Mouse (Mus musculus) right cerebral cortex, postnatal 10 days (tissue): Measurements from ENCODE around the gene Churc1.
"Not testable (repeated sequence)": the region's sequence is repeated elsewhere in the genome, so short reads cannot be mapped to it uniquely, and the experiment has no call there.

Experiments
- DNase-seq, 2 experiments: peaks; one replicate each; pipeline ENCODE4 v3.0.0; 2021; ENCODE audit warnings: low spot score in 2 of 2

Gene Churc1

DNA sequence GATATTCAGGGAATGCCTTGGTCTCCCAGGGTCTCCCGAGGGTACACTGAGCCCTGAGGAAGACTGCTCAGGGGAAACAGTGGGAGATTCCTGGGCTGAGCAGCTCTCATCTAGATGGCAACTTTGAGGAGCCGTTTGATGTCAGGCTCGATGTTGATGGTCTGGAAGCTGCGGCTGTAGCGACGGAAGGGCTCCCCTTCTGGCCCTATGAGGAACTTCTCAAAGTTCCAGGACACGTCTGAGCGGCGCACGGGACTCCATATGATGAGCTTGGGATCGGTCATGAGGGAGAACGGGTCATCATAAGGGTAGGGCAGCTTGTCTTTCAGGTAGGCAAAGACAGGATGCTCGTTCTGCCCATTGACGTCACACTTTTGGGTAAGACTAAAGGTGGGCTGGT, 27.2 kb downstream of the Churc1 start:
- not testable (repeated sequence) for DNase-seq

DNA sequence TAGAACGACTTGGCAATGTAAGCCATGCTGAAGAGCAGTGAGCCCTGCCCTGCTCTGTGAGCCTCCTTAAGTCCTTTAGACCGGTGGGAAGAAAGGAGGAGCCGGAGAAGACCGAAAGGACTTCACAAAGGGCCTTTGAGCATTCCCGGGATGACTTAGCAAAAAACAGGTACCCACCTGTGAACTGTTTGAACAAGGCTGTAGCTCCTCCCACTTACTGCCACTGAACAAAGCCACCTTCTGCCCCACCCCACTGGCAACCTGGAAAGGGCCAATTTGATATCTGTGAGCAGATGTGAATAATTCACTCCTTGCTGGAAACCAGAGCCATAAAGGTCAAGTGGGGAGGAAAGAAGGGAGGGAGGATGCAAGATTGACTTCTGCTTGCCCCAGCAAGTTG, 30.0 kb downstream of the Churc1 start, which contains the start of gene Gpx2:
Gpx2 (minus strand) TSS at position 205 of the 400 bp plus-strand sequence.
- DNase-seq = no peak

DNA sequence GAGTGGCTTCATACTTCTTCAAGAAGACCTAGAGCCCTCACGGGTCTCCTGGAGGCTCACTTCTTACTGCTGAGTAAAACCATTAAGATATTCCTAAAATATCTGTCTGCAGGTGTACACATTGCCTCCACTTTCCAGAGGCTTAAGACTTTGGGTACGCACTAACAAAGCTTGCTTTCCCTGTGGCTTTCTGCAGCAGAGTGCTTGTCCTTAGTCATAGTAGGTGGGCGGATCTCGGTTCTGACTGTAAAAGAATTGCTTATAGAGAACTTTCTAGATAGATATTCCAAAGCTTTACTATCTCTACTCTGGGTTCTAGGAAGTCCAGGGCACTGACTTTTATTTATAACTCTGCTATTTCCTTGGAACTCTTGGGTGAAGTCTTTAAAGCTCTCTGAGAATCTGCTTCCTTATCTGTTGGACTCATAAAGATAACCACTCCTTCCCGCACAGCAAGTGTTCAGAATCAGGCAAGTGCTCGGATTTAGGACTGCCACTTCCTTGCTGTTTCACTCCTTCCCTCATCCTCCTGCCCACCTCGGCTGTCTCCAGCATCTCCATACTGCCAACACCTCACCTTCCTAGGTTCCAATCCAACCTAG, 31.7 kb downstream of the Churc1 start:
- DNase-seq = no peak

DNA sequence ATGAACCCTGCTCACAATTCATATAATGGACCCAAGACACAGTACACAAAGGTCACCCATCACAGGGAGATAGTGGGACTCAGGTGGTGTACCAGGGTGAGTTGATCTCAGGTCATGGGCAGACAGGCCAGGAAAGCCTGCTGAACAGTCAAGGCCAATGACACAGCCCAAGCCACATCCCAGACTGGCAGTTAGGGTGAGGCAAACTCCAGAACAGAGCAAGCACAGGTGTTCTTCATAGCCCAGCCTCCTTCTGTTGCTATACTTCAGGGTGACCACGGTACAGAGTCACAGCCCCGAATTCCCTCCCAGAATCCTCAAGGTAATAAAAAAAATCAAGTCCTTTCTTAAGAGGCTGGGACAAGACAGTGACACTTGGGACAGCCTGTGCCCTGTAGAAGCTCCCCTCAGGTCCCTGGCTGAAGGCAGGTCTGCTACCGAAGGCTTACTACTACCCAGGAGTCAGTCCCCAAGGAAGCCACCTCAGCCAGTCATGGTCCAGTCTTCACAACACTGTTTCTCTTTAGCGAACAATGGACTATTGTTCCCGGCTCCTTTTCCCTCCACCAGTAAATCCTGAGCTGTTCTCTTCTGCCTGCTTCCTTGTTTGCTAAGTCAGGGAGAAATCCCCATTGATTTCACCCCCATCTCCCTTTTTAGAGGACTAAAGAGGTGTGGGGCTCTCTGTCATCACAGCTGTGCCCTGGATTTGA, 32.8 kb downstream of the Churc1 start:
- no peak for DNase-seq

DNA sequence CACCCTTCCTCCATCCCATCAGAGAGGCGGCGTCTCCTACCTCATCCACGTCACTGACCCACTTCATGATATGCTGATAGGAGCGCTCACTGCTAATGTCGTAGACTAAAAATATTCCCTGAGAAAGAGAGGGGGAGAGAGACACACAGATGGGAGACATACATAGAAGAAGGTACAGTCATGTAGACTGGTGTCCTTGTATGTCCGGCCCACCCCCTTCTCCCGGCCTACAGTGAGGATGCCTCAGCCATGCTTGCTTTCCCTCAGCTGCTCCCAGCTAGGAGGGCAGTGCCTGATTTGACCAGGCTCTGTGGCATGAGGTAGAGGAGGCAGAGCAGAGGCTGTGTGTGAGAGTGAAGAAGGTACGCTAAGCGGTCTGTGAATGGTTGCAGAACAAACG, 37.7 kb downstream of the Churc1 start:
- DNase-seq = peak in 1 of 2 experiments; percentile 63

DNA sequence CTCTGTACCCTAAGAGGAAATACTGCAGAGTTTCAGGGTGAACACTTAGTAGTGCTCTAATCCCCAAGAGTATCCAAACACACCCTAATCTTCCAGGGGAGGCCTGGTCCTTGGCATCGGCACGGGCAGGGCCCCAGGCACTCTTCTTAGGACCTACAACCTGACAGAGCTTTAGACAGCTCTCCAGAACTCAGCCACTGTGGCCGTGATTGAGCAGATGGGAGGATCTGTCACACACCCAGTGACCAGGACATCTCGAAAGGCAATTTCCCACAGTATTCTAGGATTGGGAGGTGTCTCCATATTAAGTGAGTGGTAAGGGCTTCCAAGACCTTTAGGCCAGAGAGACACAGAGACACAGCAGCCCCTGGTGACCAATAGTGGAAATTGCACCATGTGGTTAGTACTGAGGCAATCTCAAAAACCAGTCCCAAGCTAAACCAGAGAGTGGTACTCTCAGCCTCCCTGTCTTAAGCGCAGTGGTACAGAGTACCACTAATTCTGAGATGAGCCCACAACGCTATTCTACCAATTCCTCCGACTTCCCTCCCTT, 38.4 kb downstream of the Churc1 start:
- peak in 1 of 2 experiments; percentile 63 for DNase-seq

DNA sequence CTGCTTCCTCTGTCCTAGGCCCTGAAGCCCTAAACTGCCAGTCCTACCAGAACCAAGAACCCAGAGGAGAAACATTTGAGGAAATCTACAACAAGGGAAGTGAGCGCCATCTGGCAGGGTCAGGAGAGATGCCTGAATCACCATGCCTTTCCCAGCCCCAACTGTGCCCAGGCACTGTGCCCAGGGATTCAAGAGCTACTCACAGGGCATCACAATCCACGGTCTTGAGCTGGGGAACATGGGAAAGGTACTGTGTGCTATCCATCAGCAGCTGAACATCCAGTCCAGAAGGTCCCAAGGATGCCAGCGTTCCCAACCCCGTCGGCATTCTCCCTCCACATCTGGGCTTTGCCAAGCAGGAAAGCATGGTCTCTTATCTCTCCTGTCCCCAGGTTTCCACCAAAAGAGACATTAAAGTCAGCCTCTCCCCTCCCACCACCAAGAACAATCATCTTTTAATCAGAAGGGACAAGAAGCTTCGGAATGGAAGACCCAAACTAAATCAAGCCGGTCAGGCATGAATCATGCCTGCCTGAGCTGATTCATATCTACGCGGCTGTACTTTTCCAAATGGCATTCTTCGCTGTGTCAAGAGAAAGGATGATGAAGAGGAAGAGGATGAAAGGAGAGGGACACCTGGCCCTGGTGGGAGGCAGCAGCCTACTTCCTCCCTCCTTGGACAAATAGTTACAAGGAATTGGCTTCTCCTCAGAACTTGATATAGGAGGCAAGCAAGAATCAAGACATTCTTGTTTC, 39.9 kb downstream of the Churc1 start:
- DNase-seq = no peak

DNA sequence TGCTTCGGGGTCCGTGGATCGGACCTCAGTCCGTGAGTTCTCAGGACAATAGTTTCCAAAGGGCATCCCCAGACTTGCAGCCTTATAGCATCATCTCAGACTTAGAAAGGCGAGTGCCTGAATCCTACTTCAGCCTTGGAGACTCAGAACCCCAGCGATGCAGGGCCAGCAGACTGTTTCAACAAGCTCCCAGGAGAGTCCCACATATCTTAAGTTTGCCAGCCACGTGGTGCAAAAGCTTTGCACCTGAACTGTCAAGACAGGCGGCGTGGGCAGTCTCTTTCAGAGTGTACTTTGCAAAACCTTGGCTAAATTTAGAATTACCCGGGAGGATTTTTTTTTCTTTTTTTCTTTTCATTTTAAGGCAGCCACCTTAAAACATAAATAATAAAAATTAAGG, 42.5 kb downstream of the Churc1 start:
- no peak for DNase-seq

DNA sequence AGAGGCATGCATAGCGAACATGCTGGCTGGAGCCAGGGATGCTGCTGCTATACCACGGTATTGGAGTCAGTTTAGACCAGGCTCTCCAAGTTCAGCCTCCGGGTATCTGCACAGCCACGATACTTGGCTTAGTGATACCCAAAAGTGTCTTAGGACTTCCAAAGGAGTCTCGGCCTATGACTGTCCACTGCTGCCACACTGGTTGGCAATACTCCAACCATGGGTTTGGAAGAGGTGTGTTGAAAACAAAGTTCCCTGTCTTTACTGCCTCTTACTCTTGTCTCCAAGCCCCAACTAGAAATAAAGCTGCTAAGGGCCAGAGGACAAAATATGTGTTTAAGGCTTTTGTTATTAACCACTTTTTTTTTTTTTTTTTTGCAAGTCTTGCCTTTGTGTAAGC, 45.2 kb downstream of the Churc1 start:
- DNase-seq = no peak

DNA sequence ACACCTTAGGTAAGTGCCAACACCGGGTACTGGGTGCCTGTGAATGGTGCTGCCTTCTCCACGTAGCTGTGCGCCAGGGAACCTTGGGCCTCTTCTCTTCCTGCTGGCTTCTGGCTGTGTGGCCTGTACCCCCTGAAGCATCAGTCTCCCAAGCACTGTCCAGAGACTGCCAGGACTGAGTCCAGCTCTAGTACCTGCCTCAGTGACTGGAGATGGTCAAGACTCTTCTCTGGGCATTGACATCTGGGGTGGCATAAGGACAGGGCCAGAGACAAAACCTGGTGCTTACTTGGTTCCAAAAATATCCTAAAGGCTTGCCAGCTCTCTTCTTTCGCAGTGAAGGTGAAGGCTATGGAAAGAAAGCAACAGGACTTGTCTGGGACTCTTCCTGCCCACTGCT, 45.7 kb downstream of the Churc1 start:
- no peak for DNase-seq

DNA sequence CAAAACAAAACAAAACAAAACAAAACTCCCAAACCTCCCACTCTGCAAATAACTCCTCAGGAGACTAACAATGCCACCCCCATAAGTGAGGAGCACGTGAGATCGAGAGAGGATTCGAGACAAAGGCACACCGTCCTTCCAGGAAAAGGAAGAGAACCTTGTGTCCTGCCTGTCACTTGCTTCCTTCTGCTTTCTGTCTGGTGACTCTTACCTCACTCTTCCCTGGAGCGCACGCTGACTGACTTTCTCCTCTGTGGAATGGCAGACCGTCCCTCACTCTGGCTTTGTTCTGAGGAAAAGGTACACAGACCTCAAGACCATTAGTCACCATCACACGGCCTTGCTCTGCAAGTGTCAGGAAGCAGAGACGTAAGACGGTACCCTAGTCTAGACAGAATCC, 48.2 kb downstream of the Churc1 start:
- DNase-seq = no peak

DNA sequence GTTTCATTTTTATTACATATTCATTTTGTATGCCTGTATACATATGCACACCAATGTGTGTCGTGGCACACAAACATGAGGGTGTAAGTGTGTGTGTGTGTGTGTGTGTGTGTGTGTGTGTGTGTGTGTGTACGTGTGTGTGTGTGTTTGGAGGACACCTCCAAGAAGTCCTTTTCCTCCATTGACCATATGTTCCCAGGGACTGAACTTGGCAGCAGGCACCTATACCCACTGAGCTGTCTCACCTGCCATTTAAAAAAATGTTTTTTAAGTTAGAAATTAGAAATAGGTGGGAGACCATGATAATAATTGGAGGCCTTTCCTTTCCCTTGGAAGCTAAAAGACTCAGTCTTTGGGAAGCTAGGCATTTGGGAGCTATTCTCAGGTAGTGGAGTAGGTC, 48.8 kb downstream of the Churc1 start:
- no peak for DNase-seq

DNA sequence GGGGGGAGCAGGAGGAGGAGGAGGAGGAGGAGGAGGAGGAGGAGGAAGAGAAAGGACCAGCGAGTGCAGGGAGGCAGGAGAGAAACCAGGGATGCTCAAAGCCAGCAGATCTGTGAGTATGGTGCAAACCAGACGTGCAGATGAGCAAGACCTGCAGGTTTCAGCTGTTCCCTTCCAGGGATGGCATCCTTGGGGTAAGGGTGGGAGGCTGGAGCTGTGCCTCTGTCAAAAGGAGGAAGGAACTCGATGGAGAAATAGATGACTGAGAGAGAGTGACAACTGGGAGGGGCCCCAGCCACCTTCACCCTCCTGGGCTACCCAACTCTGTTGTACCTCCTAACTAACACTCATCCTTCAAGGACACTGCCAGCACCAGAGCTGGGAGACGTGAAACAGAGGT, 51.4 kb downstream of the Churc1 start:
- no peak for DNase-seq

DNA sequence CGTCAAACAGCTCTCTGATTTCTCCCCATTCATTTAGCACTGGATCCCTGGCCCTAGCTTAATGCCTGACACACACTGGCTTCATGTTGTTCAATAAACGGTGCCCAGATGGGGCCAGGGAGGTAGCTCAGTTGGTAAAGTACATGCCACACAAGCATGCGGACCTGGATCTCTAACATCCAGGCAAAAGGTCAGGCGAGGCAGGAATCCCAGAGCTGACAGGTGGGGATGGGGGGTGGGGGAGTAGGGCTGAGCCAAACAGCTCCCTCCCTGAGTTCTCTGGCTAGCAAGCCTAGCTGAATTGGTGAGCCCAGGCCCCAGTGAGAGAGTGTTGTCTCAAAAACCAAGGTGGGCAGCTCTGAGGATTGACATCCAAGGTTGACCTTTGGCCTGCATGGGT, 51.8 kb downstream of the Churc1 start:
- DNase-seq = no peak

DNA sequence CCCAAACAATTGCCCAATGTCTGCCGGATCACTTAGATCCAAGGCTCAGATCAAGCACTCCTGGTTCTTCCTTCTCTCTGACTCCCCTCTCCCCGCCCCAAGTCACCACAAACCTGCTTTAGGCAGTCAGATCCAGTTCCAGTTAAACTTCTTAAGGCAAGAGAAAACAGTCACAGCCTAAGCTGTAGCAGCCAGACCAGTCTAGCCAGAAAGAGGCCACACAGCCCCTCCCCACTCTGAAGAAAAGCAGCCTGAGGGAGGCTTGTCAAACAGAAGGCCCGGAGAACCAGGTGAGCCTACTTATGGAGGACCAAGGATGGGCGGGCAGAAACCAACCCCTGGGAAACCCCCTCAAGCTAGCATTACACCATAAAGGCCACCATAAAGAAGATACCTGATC, 52.8 kb downstream of the Churc1 start:
- DNase-seq = no peak

DNA sequence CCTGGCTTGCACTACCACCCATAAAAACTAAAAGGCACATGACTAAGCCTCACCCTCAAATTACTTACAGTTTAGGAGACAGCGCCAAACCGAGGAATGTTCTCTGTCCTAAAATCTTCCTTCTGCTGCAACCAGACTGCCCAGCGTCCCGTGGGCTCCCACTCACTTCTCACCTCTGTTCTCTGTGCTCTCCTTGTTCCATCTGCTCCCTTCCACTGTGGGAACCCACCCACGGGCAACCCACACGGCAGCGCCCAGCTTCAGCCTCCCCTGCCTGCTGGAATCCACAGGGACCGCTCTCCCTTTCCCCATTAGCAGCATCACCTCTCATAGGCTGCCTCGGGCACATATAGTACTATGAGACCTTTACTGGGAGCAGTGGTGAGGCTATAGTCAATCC, 53.6 kb downstream of the Churc1 start:
- DNase-seq = peak; percentile 71 to 75

DNA sequence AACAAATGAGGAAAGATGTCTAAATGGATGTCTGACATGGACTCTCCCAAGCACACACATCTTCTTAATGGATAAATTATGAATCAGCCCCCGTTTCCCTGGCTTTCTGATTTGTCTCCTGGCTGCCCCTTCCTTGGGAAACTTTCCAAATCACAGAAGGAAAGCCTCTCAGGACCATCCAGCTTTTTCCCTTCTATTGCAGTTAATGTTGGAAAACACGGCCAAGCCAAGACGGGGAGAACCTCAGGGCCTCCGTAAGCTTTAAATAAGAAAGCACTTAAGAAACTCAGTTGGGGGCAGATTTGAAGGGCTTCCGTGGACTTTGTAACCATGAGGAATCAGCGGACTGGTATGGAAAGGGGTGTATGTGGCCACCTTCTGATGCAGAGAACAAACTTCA, 54.5 kb downstream of the Churc1 start:
- no peak for DNase-seq

DNA sequence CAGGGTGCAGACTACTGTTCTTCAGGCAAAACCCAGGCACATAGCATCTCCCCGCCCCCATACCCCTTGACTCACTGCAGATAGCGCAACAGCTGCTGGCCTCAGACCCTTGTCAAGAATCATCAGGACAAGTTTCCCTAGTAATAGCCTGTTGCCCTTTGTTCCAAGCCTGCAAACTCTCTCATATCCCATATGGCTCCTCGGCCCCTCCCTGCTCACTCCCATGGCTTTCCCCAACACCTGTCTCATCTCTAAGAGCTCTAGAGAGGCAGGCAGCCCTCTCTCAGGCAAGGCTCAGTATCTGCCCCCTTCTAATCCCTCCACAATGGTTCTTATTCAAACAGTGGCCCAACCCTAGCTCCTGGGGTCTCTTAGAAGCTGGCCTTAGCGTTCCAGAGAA, 55.3 kb downstream of the Churc1 start:
- no peak for DNase-seq

DNA sequence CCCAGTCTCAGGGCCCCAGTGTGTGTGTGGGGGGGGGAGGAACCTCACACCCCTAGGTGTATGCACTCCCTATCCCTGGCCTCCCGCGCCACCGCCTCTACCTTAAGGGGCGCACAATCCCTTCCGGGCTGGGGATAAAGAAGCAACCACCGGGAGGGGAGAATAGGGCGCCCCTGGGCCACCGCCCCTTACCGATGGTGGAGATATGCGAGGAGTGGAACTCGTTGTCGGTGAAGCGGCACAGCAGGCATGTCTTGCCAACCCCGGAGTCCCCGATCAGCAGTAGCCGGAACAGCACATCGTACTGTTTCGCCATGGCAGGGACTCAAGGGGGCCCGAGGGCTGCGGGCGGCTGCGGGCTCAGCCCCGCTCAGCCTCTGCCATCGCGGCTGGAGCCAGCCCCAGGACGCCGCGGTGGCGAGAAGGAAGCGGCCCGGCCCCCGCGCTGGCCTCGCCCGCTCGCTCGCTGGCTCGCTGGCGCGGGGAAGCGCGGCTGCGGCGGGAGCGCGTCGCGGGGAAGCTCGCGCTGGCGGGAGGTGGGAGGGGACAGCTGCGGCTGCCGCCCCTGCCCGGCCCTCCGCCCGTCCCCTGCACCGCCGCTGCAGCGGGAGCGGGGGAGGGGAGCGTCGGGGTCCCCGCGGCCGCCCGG, 56.8 kb downstream of the Churc1 start:
- peak in 1 of 2 experiments; percentile 61 for DNase-seq

DNA sequence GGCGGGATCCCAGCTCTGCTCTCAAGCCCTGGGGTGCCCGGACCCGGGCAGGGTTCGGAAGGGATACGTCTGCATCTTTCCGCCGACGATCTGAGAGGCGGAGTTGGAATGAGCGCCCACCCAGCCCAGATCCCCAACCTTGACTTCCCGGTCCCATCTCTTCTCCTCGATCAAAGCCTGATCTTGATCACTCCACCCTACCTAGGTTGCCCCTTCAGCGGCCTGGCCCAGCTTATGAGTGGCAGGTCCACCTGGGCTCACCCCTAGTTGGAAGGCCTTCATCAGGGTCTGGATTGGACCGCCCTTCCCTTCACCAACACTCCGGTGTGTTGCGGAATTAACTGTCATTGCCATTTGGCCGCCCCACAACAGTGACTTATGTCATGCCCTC, 57.3 kb downstream of the Churc1 start, which contains the start of gene Rab15:
Rab15 (minus strand) TSS at position 258 of the 391 bp plus-strand sequence.
- DNase-seq = peak in 1 of 2 experiments; percentile 47

DNA sequence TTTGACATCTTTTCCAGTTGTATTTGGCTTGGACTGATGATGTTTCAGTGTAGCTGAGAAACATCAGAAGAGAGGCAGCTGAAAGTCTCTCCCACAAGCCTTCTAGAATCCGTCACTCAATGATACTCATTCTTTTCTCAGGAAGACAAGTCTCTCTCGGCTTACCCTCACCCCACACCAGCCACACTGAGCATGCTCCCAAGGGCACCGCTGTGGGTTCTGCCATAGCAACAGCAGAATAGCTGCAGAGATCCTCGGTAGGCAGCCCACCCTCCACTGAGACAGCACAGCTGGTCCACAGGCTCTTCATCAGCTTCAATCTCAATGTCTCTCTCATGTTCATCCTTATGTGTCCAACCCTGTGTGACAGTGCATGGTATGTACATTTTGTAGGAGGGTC, 59.9 kb downstream of the Churc1 start:
- peak; percentile 56 to 64 for DNase-seq

DNA sequence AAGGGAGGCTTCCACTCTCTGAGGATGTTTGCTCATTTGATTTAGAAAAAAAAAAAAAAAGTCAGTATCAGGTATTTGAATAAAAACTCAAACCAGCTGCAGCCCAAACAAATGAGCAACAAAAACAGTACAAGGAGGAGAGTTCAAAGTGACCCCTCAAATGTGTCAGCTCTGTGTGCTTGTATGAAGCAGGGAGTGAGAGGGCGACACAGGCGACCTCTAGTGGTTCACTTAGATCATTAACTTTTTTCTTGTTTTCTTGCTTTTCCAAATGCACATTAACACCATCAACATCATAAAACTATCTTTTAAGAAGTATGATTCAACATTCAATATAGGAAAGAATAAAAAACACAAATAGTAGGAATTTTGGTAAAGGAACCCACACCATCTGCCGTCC, 67.4 kb downstream of the Churc1 start:
- DNase-seq = peak in 1 of 2 experiments; percentile 49
